Mouse (Mus musculus) hindbrain, embryonic 10.5 days (tissue): ENCODE measurements around the gene Best1. TPM values are rescaled to one million over a fixed set of nuclear protein-coding genes. Genes with fewer than 3 reads are reported as not detected.

Experiments
- DNase-seq: peaks from one replicate; pipeline ENCODE4 v3.0.0-alpha.2; 2017; ENCODE audit warnings: low spot score
- H3K27ac ChIP-seq: fragments of 300-500 bp; sonication (generic); 2 replicates; pipeline ENCODE4 v1.5.1; 2016; ENCODE audit warnings: mild to moderate bottlenecking, moderate library complexity
- H3K27me3 ChIP-seq: fragments of 300-500 bp; sonication (generic); 2 replicates; pipeline ENCODE4 v1.6.1; 2016; ENCODE audit warnings: mild to moderate bottlenecking; ENCODE audit not compliant: poor library complexity, insufficient read depth, severe bottlenecking
- H3K36me3 ChIP-seq: fragments of 300-500 bp; sonication (generic); 2 replicates; pipeline ENCODE4 v1.6.1; 2016; ENCODE audit warnings: mild to moderate bottlenecking, moderate library complexity
- H3K4me1 ChIP-seq: fragments of 300-500 bp; sonication (generic); replicated peaks from 2 replicates; pipeline ENCODE4 v1.6.1; 2016; ENCODE audit warnings: mild to moderate bottlenecking
- H3K4me3 ChIP-seq: fragments of 300-500 bp; sonication (generic); 2 replicates; pipeline ENCODE4 v1.5.1; 2016; ENCODE audit warnings: mild to moderate bottlenecking, moderate library complexity
- H3K9me3 ChIP-seq: fragments of 300-500 bp; sonication (generic); 2 replicates; pipeline ENCODE4 v1.6.1; 2016; ENCODE audit warnings: mild to moderate bottlenecking, moderate library complexity
- WGBS: fragments of 180-500 bp; shearing (Covaris S2); methylation state at CpG from one replicate; pipeline ENCODE4 v1.1.7; 2016; 5-methylcytosine and 5-hydroxymethylcytosine counted together
- polyA plus RNA-seq: library from polyadenylated mRNA; unstranded; fragments of >200 nt; fragmentation: Nextera tagmentation; extraction: Ambion mirVana; gene quantifications from 2 replicates; pipeline ENCODE4 v1.2.1, GENCODE M21; 2016

Gene Best1
- polyA plus RNA-seq, 1 experiment from 2014 or later: 1.8 TPM

DNA sequence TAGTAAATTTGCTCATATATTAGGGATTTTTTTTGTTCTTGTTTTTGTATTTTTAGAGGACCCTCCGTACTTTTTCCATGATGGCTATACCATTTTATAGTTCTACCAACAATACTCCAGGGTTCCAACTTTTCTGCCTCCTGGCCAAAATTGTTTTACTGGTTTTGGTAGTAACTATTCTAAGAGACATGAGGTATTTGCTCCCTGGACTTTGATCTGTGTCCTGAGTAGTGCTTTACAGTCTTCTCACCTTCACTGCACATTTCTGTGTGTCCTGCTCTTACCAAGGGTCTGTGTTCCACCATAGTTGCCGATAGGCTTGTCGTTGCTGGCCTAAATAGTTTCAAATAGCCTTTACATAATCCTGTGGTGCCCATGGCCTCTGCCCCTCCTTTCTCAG is 36.9 kb upstream of the Best1 start:
- no peaks in the 10 kb centered on the region for H3K36me3 ChIP-seq
- DNase-seq: no peak
- H3K4me3 ChIP-seq: no peak overlapping the region
- peaks cover 33% of the 10 kb centered on the region for H3K27me3 ChIP-seq
- WGBS: 88% methylated on average over 3 of the region's 3 CpGs
- no peak overlapping the region for H3K27ac ChIP-seq
- peaks cover 29% of the 10 kb centered on the region for H3K4me1 ChIP-seq
- H3K9me3 ChIP-seq: no peaks in the 10 kb centered on the region

DNA sequence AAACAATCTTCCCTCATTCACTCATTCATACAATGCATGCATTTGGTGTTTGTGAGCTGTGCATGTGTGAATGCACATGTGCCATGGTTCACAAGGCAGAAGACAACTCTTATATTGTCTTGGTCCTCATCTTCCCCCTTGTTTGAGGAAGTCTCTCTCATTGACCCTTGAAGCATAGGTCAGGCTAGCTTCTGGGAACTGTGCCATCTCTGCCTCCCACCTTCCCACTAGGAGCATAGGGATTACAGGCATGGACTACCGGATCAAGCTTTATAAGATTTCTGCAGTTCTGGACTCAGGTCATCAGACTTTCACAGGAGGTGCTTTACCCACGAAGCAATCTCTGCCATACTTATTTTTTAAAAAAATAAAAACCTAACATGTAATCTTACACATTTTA is 36.1 kb upstream of the Best1 start:
- H3K4me1 ChIP-seq: peaks cover 32% of the 10 kb centered on the region
- 77% methylated on average over 2 of the region's 2 CpGs for WGBS
- no peaks in the 10 kb centered on the region for H3K9me3 ChIP-seq

GRCm38 (mm10) chr19:10034785-10035447 is 33.5 kb upstream of the Best1 start:
- Histone ChIP-seq H3K36me3 (no peaks in the 10 kb centered on the region), H3K27ac (0 out of 2 replicates have a peak overlapping the region, but pooled peaks have one; percentile 40), H3K9me3 (no peaks in the 10 kb centered on the region), H3K4me1 (peaks cover 14% of the 10 kb centered on the region), H3K27me3 (peaks cover 12% of the 10 kb centered on the region), H3K4me3 (no peak overlapping the region)
- peak; percentile 82 for DNase-seq
- 55% methylated on average over 8 of the region's 8 CpGs for WGBS

More for the DNA sequence above, 36.1 kb upstream of the Best1 start:
- H3K4me3 ChIP-seq: no peak overlapping the region
- DNase-seq: no peak
- no peak overlapping the region for H3K27ac ChIP-seq
- H3K36me3 ChIP-seq: no peaks in the 10 kb centered on the region
- H3K27me3 ChIP-seq: peaks cover 31% of the 10 kb centered on the region

DNA sequence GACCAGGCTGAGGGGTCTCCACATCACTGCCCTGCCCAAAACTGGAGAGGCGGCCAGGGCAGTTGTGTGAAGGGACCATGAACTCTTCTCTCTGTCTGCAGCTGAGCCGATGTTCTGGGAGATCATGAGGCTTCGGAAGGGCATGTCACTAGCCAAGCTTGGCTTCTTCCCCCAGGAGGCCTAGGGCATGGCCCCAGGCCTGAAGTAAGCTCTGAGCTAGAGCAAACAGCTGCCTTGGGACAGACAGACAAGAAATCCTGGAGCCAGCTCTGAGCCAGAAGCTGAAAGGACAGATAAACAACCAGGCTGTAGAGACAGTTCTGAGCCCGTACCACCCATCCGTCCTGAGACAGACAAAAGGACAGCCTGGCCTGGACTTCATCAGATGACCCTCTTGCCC is 32.9 kb upstream of the Best1 start:
- DNase-seq: no peak
- H3K36me3 ChIP-seq: 0 out of 2 replicates have a peak, but pooled peaks cover 2% of the 10 kb centered on the region
- H3K4me3 ChIP-seq: no peak overlapping the region
- WGBS: 82% methylated on average over 5 of the region's 5 CpGs
- peaks cover 14% of the 10 kb centered on the region for H3K4me1 ChIP-seq
- no peaks in the 10 kb centered on the region for H3K9me3 ChIP-seq
- H3K27ac ChIP-seq: 0 out of 2 replicates have a peak overlapping the region, but pooled peaks have one; percentile 40
- H3K27me3 ChIP-seq: peaks cover 7% of the 10 kb centered on the region

DNA sequence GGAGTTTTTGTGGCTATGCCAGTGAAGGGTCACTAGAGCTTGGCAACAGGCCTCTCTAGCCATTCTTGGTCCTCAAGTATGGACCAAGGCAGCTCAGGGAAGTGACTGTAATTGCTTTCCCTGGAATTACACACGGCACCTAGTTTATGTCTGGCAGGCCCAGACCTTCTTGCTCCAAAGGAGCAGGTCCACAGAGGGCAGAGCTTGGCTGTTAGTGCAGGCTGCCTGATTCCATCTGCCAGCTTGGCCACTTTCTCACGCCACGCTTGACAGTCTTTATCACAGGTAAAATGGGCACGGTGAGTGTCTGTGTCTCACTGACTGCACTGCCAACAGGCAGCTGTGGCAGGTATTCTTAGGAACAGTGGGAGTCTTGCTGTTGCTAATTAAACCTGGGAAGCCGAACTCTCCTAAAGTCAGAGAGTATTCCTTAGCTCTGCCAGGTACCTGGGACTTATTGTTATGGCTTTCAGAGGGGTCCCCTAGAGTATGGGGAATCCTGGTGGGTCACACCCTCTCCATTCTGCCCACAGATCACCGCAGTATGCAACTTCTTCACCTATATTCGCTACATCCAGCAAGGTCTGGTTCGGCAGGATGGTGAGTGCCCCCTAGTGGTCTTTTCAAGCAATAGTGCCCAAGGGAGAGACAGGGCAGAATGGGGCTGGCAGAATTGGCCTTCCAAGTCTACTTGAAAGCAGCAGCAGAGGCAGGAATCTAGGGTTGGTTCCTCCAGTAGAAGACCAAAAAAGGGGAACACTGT is 32.0 kb upstream of the Best1 start:
- Histone ChIP-seq H3K9me3 (no peaks in the 10 kb centered on the region), H3K4me1 (peaks cover 14% of the 10 kb centered on the region), H3K4me3 (no peak overlapping the region), H3K27me3 (peaks cover 7% of the 10 kb centered on the region), H3K27ac (no peak overlapping the region), H3K36me3 (peaks cover 4% of the 10 kb centered on the region; the same call in 1 of the 2 replicates)
- 44% methylated on average over 8 of the region's 8 CpGs for WGBS
- peak; percentile 64 for DNase-seq

GRCm38 (mm10) chr19:10029746-10030145 is 28.3 kb upstream of the Best1 start:
- Histone ChIP-seq H3K4me3 (no peak overlapping the region), H3K27ac (no peak overlapping the region), H3K4me1 (peaks cover 25% of the 10 kb centered on the region), H3K36me3 (peaks cover 17% of the 10 kb centered on the region; the same call in 1 of the 2 replicates), H3K27me3 (peaks cover 7% of the 10 kb centered on the region), H3K9me3 (no peaks in the 10 kb centered on the region)
- DNase-seq: no peak
- WGBS: 92% methylated on average over 2 of the region's 2 CpGs

DNA sequence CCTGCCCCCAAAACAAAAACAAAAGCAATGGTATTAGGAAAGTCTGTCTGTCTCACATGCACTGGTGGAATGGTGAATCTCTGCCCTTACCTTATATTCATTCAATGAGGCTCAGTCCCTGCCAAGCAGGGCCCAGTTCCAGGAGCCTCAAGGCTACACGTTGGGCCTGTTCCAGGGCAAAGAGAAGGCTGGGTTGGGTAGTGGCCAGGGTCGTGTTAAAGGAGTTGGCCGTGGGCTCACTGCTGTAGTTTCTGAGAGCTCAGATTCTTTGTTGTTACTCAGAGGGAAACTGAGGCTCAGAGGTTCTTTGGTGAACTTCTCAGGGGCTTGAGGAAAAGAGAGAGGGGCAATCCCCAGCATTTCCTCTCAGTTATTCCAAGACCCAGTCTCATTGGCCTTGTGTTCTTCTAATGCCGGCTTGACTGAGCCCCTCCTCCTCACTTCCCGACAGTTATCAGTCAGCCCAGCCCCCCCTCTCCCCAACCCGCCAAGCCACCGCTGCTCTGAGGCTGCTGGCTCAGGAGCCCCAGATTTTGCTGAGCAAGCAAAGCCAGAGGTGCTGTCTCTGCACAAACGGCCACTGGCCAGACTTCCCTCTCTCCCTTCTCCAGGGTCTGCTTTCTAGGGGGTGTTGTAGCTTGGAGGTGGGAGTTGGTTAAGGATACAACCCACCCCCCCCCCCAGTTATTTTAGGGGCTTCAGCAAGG is 23.9 kb upstream of the Best1 start:
- peak; percentile 51 for DNase-seq
- Histone ChIP-seq H3K27ac (peak overlapping the region; percentile 60), H3K27me3 (no peaks in the 10 kb centered on the region), H3K4me3 (no peak overlapping the region; the same call in 1 of the 2 replicates), H3K4me1 (peaks cover 40% of the 10 kb centered on the region), H3K9me3 (no peaks in the 10 kb centered on the region), H3K36me3 (peaks cover 17% of the 10 kb centered on the region; the same call in 1 of the 2 replicates)
- WGBS: 29% methylated on average over 8 of the region's 8 CpGs

- Histone ChIP-seq H3K9me3 (no peaks in the 10 kb centered on the region), H3K27ac (no peak overlapping the region; the same call in 1 of the 2 replicates), H3K4me3 (no peak overlapping the region), H3K27me3 (peaks cover 17% of the 10 kb centered on the region), H3K36me3 (0 out of 2 replicates have a peak, but pooled peaks cover 13% of the 10 kb centered on the region), H3K4me1 (peaks cover 55% of the 10 kb centered on the region)
- WGBS: 67% methylated on average over 9 of the region's 9 CpGs
- DNase-seq: no peak
These were observed 21.9 kb upstream of the Best1 start for GRCm38 (mm10) chr19:10023304-10023758.

- H3K27ac ChIP-seq: peak overlapping the region; percentile 59
- no peaks in the 10 kb centered on the region for H3K9me3 ChIP-seq
- H3K36me3 ChIP-seq: 0 out of 2 replicates have a peak, but pooled peaks cover 7% of the 10 kb centered on the region
- peaks cover 61% of the 10 kb centered on the region for H3K4me1 ChIP-seq
- peak; percentile 29 for DNase-seq
- WGBS: 64% methylated on average over 5 of the region's 5 CpGs
- H3K27me3 ChIP-seq: peaks cover 17% of the 10 kb centered on the region
- no peak overlapping the region for H3K4me3 ChIP-seq
These were observed 21.2 kb upstream of the Best1 start for GRCm38 (mm10) chr19:10022414-10023303.

GRCm38 (mm10) chr19:10021981-10022380 is 20.5 kb upstream of the Best1 start:
- Histone ChIP-seq H3K36me3 (0 out of 2 replicates have a peak, but pooled peaks cover under 1% of the 10 kb centered on the region), H3K27ac (no peak overlapping the region), H3K4me3 (no peak overlapping the region), H3K27me3 (peaks cover 24% of the 10 kb centered on the region), H3K9me3 (no peaks in the 10 kb centered on the region), H3K4me1 (peaks cover 67% of the 10 kb centered on the region)
- WGBS: 82% methylated on average over 2 of the region's 2 CpGs
- DNase-seq: no peak

DNA sequence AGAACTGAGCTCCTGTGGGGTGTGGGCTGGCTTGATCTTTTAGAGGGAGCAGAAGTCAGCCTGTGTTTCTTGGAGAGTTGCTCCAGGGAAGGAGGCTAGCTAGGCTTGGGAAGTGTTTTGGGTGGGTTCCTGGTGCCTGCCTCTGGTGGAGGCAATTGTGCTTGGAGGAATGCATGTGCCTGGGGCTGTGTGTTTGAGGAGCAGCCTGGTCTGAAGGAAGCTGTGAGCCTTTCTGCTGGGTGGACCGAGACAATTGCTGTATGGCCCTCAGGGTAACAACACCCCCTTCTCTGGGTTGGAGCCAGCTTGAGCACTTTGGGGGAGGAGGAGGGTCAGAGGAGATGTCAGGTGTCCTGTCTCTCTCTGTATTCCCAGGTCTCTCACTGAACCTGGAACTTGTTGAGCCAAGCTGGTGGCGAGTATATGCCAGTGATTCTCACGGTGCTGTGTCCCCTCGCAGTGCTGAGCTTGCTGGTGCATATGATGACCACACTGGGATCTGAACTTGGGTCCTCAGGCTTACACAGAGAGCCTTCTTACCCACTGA is 17.9 kb upstream of the Best1 start:
- 69% methylated on average over 4 of the region's 4 CpGs for WGBS
- Histone ChIP-seq H3K4me1 (peaks cover 65% of the 10 kb centered on the region), H3K4me3 (peak overlapping the region; percentile 64), H3K9me3 (no peaks in the 10 kb centered on the region), H3K36me3 (no peaks in the 10 kb centered on the region), H3K27me3 (peaks cover 36% of the 10 kb centered on the region), H3K27ac (peak overlapping the region; percentile 88)
- no peak for DNase-seq

GRCm38 (mm10) chr19:10018527-10018818 is 17.0 kb upstream of the Best1 start:
- H3K27ac ChIP-seq: peak overlapping the region; percentile 88
- 6% methylated on average over 3 of the region's 3 CpGs for WGBS
- no peaks in the 10 kb centered on the region for H3K36me3 ChIP-seq
- peak overlapping the region; percentile 64 for H3K4me3 ChIP-seq
- peaks cover 64% of the 10 kb centered on the region for H3K4me1 ChIP-seq
- DNase-seq: no peak
- no peaks in the 10 kb centered on the region for H3K9me3 ChIP-seq
- peaks cover 36% of the 10 kb centered on the region for H3K27me3 ChIP-seq
